Mouse (Mus musculus): Measurements from ENCODE around the gene 4930524B15Rik. TPM values are rescaled to one million over a fixed set of nuclear protein-coding genes. Genes with fewer than 3 reads are reported as not detected.
"Not testable (repeated sequence)": the region's sequence is repeated elsewhere in the genome, so short reads cannot be mapped to it uniquely, and the experiment has no call there.

The 4930524B15Rik gene
- polyA plus RNA-seq, 1 experiment from 2014 or later, result not detected

DNA sequence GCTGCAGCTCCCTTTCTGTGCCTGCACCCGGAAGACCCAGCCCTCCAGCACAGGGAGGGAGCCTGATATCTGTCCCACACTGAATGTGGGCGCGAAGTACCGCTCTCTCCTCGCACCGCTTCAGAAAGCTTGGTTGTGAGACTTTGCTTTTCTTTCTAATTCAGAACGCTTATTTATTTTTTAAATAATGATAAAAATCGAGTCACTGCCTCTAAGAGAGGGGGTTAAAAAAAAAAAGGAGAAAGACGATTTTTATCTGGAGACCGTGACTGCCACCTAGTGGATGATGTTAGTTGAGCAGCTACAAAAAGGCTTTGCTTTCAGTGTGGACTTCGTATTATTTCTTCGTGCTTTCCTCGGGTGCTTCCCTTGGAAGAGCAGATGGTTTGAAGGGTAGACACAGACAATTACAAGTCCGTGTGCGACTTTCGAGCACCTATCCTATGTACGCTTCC, 16.0 kb upstream of the 4930524B15Rik start:
- peak overlapping the region; percentile 72 for H3K4me2 ChIP-seq
- H3K4me3 ChIP-seq (replicated peaks), result peak overlapping the region; percentile 55
- WGBS (ENCODE audit: insufficient replicate concordance), result under 1% methylated on average over 17 of the region's 17 CpGs
- peaks cover 18% of the 10 kb centered on the region for H3K4me1 ChIP-seq (replicated peaks)
- H3K36me3 ChIP-seq (replicated peaks), result no peaks in the 10 kb centered on the region
- ATAC-seq (ENCODE audit: insufficient read depth), result peak; percentile 75
- peak overlapping the region; percentile 37 for H3K9ac ChIP-seq
- no peak overlapping the region for H3K27ac ChIP-seq (replicated peaks)
- H3K9me3 ChIP-seq (replicated peaks), result no peaks in the 10 kb centered on the region
- peaks cover 15% of the 10 kb centered on the region for H3K27me3 ChIP-seq

DNA sequence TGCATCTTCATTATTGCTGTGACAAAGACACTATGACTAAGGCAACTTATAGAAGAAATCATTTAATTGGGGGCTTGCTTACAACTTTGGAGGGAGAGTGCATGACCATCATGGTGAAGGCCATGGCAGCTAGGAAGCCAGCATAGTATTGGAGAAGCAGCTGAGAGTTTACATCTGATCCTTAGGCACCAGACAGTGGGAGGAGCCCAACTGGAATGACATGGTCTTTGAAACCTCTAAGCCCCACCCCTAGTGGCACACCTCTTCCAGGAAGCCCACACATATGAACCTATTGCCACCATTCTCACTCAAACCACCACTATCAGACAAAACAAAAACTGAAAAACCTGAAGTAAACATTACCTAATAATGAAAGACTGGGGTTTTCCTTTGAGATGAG, 5.3 kb upstream of the 4930524B15Rik start:
- Histone ChIP-seq H3K9me3 (replicated peaks) (no peaks in the 10 kb centered on the region), H3K4me2 (no peak overlapping the region), H3K36me3 (replicated peaks) (no peaks in the 10 kb centered on the region), H3K4me1 (replicated peaks) (no peaks in the 10 kb centered on the region), H3K27me3 (no peaks in the 10 kb centered on the region), H3K4me3 (replicated peaks) (no peak overlapping the region), H3K9ac (no peak overlapping the region), H3K27ac (replicated peaks) (no peak overlapping the region)
- no peak for ATAC-seq (ENCODE audit: insufficient read depth)

DNA sequence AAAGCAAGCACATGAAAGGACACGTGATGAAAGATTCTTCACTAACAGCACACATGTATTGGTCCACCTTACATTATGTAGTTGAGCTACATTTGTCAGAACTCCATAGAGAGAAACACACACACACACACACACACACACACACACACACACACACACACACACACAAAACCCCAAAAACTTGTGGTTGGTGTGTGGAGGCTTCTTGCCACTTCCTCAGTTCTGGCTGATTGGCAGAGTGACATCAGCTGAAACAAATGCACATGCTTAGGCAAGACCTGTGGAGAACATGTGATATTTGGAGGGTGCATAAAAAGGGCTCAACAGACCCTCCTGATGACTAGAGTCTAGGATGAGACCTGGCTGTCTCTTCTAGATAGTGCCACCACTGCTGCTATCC, 1.4 kb upstream of the 4930524B15Rik start:
- ATAC-seq (ENCODE audit: insufficient read depth), result no peak
- Histone ChIP-seq H3K36me3 (replicated peaks) (no peaks in the 10 kb centered on the region), H3K4me1 (replicated peaks) (no peaks in the 10 kb centered on the region), H3K27ac (replicated peaks) (no peak overlapping the region), H3K27me3 (no peaks in the 10 kb centered on the region), H3K4me3 (replicated peaks) (no peak overlapping the region), H3K9me3 (replicated peaks) (no peaks in the 10 kb centered on the region), H3K4me2 (no peak overlapping the region), H3K9ac (no peak overlapping the region)
- 54% methylated on average over 1 of the region's 1 CpGs for WGBS (ENCODE audit: insufficient replicate concordance)

DNA sequence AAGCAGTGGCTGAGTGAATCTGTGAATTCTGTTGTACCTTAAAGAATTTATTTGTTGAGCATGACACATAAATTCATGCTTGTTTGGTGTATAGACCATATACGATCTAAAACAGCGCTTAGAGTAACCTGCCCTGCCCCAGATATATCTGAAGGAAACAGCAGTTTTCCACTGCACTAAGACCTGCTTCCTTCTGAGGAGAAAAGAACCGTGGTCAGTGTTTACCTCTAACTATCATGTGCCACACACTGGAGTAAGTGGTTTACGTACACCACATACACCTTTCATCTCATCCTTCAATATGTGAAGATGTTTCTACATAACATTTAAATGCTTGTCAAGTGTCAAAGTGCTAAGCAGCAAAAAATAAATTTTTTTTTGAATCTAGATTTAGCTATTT, 8.7 kb downstream of the 4930524B15Rik start:
- no peak overlapping the region for H3K27ac ChIP-seq (replicated peaks)
- H3K4me3 ChIP-seq (replicated peaks), result no peak overlapping the region
- H3K4me1 ChIP-seq (replicated peaks), result no peaks in the 10 kb centered on the region
- no peak overlapping the region for H3K9ac ChIP-seq
- WGBS (ENCODE audit: insufficient replicate concordance), result 26% methylated on average over 4 of the region's 4 CpGs
- H3K27me3 ChIP-seq, result no peaks in the 10 kb centered on the region
- no peaks in the 10 kb centered on the region for H3K9me3 ChIP-seq (replicated peaks)
- H3K36me3 ChIP-seq (replicated peaks), result no peaks in the 10 kb centered on the region
- no peak for ATAC-seq (ENCODE audit: insufficient read depth)
- H3K4me2 ChIP-seq, result no peak overlapping the region

DNA sequence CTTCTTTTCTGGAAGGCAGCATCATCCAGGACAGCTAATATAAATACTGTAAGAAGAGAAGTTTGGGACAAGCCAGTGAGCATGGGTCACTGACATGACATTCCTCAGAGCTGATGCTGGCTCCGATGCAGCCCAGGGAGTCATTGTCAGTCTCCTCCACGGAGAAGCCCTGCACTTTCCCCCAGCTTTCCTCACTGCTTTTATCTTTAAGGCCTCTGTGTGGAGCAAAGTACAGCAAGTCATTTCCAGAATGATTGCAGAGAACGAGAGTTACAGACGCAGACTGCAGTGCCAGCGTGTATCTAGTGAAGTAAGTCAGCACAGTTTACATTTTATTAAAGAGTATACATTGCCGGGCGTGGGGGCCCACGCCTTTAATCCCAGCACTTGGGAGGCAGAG, 9.4 kb downstream of the 4930524B15Rik start:
- Histone ChIP-seq H3K4me2 (no peak overlapping the region), H3K4me1 (replicated peaks) (no peaks in the 10 kb centered on the region), H3K27ac (replicated peaks) (no peak overlapping the region), H3K9me3 (replicated peaks) (no peaks in the 10 kb centered on the region), H3K27me3 (no peaks in the 10 kb centered on the region), H3K4me3 (replicated peaks) (no peak overlapping the region), H3K9ac (no peak overlapping the region), H3K36me3 (replicated peaks) (no peaks in the 10 kb centered on the region)
- WGBS (ENCODE audit: insufficient replicate concordance), result 54% methylated on average over 8 of the region's 8 CpGs
- ATAC-seq (ENCODE audit: insufficient read depth), result no peak

DNA sequence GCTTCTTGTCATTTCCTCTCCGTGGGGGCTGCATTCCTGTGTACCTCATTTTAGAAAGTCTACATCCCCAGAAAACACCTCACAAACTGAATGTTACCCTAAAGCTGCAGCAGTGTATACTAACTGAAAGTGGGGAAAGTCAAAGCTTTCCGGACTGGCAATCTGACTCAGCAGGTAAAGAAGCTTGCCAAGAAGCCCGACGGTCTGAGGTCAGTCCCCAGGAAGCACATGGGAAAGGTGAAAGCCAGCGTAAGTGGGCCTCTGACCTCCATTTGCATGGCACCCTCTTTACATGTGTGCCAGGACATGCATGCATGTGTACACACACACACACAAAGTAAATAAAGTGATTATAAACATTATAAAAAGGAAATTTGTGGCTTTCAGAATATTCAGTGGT, 10.3 kb downstream of the 4930524B15Rik start:
- Histone ChIP-seq H3K4me1 (replicated peaks) (no peaks in the 10 kb centered on the region), H3K4me2 (no peak overlapping the region), H3K9ac (no peak overlapping the region), H3K9me3 (replicated peaks) (no peaks in the 10 kb centered on the region), H3K27me3 (no peaks in the 10 kb centered on the region), H3K27ac (replicated peaks) (no peak overlapping the region), H3K4me3 (replicated peaks) (no peak overlapping the region), H3K36me3 (replicated peaks) (no peaks in the 10 kb centered on the region)
- ATAC-seq (ENCODE audit: insufficient read depth), result no peak
- WGBS (ENCODE audit: insufficient replicate concordance), result 65% methylated on average over 5 of the region's 5 CpGs

DNA sequence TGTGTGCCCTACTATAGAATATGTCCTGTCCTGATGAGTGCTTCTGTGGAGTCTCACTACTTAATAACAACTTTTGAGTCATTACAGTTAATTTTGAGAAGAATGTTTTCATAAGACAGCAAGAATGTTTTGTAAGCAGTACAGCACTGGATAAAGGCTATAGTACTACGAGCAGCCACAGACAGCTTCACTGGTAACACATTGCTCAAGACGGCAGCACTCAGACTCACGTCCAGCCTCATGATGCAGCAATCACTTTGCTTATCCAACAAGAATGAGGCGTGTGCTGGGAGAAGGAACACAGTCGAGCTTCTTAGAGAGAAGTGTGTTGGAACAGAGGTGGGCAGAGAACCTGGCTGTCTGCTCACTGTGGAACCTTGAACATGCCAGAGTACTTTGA, 10.7 kb downstream of the 4930524B15Rik start:
- Histone ChIP-seq H3K36me3 (replicated peaks) (no peaks in the 10 kb centered on the region), H3K4me1 (replicated peaks) (no peaks in the 10 kb centered on the region), H3K4me3 (replicated peaks) (no peak overlapping the region), H3K27me3 (no peaks in the 10 kb centered on the region), H3K9me3 (replicated peaks) (no peaks in the 10 kb centered on the region), H3K9ac (no peak overlapping the region), H3K4me2 (no peak overlapping the region), H3K27ac (replicated peaks) (no peak overlapping the region)
- 48% methylated on average over 5 of the region's 5 CpGs for WGBS (ENCODE audit: insufficient replicate concordance)
- no peak for ATAC-seq (ENCODE audit: insufficient read depth)

DNA sequence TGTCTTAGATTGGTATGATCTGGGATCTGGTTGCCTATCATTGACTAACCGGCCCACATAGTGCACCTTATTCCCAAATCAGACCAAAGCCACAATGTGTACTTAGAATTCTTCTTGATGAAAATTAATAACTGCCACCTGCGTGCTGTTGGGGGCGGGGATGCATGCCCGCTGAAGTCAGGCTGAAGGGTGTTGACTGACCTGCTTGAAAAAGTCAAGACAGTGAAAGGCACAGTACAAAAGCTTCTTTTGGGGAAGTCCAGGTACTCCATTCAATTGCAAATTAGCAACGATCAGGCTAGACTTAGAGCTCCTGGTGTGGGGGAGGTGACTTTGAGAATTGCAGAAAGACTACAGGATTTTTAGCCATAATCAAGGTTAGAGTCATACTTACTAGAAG, 14.7 kb downstream of the 4930524B15Rik start:
- H3K36me3 ChIP-seq (replicated peaks); H3K9me3 ChIP-seq (replicated peaks); H3K4me2 ChIP-seq; H3K4me1 ChIP-seq (replicated peaks); H3K27ac ChIP-seq (replicated peaks); H3K9ac ChIP-seq; H3K4me3 ChIP-seq (replicated peaks); H3K27me3 ChIP-seq; ATAC-seq (ENCODE audit: insufficient read depth): not testable (repeated sequence)
- WGBS (ENCODE audit: insufficient replicate concordance), result 73% methylated on average over 5 of the region's 5 CpGs

DNA sequence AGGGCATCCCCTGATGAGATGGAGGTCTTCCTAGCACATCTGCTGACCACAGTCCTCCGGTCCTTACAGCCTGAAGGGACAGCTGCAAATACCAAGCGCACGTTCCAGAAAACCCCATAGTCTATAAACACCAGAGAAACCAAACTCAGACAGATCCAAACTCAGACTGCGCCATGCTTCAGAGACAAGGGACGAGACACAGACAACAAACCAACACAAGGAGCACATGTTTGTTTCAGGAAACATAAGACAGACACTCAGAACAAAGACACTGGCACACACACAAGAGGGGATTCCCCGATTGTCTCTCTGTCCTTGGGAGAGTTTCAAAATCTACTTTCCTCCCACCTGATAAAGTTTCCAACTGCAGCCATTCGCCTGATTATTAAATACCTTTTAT, 16.4 kb downstream of the 4930524B15Rik start:
- H3K36me3 ChIP-seq (replicated peaks), result no peaks in the 10 kb centered on the region
- H3K9me3 ChIP-seq (replicated peaks), result no peaks in the 10 kb centered on the region
- H3K27ac ChIP-seq (replicated peaks), result no peak overlapping the region
- ATAC-seq (ENCODE audit: insufficient read depth), result no peak
- 67% methylated on average over 7 of the region's 7 CpGs for WGBS (ENCODE audit: insufficient replicate concordance)
- H3K4me1 ChIP-seq (replicated peaks), result no peaks in the 10 kb centered on the region
- no peaks in the 10 kb centered on the region for H3K27me3 ChIP-seq
- H3K4me2 ChIP-seq, result no peak overlapping the region
- H3K4me3 ChIP-seq (replicated peaks), result no peak overlapping the region
- no peak overlapping the region for H3K9ac ChIP-seq

DNA sequence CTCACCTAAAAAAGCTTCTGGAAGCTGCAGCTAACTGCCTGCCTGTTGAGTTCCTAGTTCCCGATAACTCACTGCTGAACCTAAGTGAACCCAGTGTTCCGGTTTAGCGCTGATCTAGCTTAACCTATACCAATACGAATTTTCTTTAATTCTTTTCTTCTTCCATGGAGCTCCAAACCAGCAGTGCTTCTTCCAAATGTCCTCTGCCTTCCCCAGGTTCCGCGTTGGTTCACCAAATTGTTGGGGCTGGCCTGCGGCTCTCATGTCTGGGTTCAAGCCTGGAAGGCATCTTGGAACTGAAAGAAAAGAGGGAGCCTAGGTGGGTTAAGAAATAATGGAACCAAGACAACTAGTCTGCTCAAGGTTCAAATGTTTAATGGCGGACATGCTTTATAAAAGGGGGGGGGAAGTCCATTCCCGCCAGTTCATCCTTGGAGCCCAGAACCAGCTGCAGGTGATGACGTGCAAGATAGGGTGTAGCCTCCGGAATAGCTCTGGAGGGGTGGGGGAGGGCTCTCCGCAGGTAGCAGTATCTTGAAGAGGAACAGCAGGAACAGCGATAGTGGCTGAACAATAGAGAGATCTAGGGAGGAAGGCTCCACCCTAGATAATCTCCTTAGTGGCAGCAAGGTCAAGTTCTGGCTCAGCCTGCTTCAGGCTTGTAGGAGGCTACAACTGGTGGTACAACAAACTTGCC, 17.0 kb downstream of the 4930524B15Rik start:
- 66% methylated on average over 13 of the region's 13 CpGs for WGBS (ENCODE audit: insufficient replicate concordance)
- H3K9ac ChIP-seq; H3K4me1 ChIP-seq (replicated peaks); H3K9me3 ChIP-seq (replicated peaks); ATAC-seq (ENCODE audit: insufficient read depth); H3K4me3 ChIP-seq (replicated peaks); H3K27ac ChIP-seq (replicated peaks); H3K4me2 ChIP-seq; H3K27me3 ChIP-seq; H3K36me3 ChIP-seq (replicated peaks): not testable (repeated sequence)

DNA sequence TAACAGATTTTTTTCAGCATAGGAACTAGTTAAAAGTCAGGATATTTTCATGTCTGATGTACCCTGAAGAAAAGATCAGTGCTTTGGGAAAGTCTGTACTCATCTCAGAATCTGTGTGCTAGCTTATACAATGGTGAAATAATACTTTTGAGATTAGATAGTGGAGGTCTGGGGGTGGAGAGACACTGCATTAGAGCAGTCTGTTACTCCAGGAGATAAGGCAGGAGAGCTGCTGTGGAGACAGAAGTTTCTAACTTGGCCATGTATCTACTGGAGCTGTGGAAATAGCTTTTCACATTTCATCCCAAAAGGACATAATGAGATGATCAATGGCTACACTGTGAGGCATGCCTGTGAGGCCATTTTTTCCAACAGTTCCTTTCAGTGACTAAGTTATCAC, 17.9 kb downstream of the 4930524B15Rik start:
- Histone ChIP-seq H3K4me3 (replicated peaks) (no peak overlapping the region), H3K4me2 (no peak overlapping the region), H3K27me3 (no peaks in the 10 kb centered on the region), H3K9me3 (replicated peaks) (no peaks in the 10 kb centered on the region), H3K27ac (replicated peaks) (no peak overlapping the region), H3K9ac (no peak overlapping the region), H3K4me1 (replicated peaks) (no peaks in the 10 kb centered on the region), H3K36me3 (replicated peaks) (no peaks in the 10 kb centered on the region)
- ATAC-seq (ENCODE audit: insufficient read depth), result no peak

DNA sequence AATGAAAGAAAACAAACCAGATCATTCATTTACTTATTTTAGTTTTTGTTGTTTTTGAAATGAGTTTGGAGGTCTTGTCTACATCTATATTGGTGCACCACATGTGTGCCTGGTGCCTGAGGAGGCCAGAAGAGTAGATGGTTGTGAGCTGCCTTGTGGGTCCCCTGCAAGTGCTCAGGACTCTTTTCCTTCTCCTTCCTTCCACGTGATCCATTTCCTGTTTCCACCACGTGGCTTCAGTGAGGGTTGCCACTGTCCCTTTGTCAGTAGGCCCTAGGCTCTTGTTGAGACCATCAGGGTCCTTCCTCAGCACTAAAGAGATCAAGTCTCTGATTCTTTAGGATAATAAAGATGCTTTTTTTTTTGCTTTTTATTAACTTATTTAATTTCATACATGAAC, 19.4 kb downstream of the 4930524B15Rik start:
- Histone ChIP-seq H3K4me2 (no peak overlapping the region), H3K27ac (replicated peaks) (no peak overlapping the region), H3K9me3 (replicated peaks) (no peaks in the 10 kb centered on the region), H3K4me3 (replicated peaks) (no peak overlapping the region), H3K9ac (no peak overlapping the region), H3K4me1 (replicated peaks) (no peaks in the 10 kb centered on the region), H3K27me3 (no peaks in the 10 kb centered on the region), H3K36me3 (replicated peaks) (no peaks in the 10 kb centered on the region)
- WGBS (ENCODE audit: insufficient replicate concordance), result 17% methylated on average over 2 of the region's 2 CpGs
- ATAC-seq (ENCODE audit: insufficient read depth), result no peak
